Mouse (Mus musculus) embryonic stem cell, embryonic (primary cell): ENCODE measurements around the gene Zfp428.

Experiments used
- CTCF ChIA-PET, 4 experiments: fragments of 300-600 bp in 2 of 4; fragments of 350-600 bp in 2 of 4; sonication (Branson Sonifier 250); formaldehyde crosslinking; loops; one replicate each; lab custom pipeline; 2022; ENCODE audit warnings: inconsistent platforms in 2 of 4; lab: Charles Lee
- POLR2A ChIA-PET, 4 experiments: fragments of 300-600 bp in 2 of 4; fragments of 350-600 bp in 2 of 4; sonication (Branson Sonifier 250); formaldehyde crosslinking; loops; one replicate each; lab custom pipeline; 2022; ENCODE audit warnings: antibody characterized with exemption in 4 of 4, inconsistent platforms in 1 of 4; lab: Charles Lee

Zfp428 gene

DNA sequence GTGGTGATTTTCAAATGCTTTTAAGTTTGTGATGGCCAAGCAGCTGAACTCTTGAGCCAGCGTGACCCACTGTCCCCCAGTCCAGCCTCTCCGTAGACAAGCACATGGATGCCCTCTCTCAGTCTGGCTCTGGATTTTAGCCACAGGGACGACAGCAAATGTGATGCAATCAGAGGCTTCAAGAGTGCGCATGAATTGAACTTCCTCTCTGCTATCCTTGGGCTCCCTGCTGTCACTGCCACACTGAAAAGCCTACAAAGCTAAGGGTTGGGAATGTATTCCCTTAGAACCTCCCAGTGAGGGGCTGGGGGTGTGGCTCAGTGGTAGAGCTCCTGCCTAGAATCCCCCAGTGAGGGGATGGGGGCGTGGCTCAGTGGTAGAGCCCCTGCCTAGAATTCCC lies 31.9 kb downstream of the Zfp428 start:
- POLR2A ChIA-PET = interaction anchor here in 2 of 4 experiments (0.9 to 2.8 kb wide), 10 partner anchors 8 to 75 kb away, joined by 3 to 12 read pairs (median 4); partner anchors contain the start of gene Irgq (in 2 of the 2)
- CTCF ChIA-PET = interaction anchor here (0.6 to 1.6 kb wide), 9 partner anchors 8 to 771 kb away, joined by 3 to 8 read pairs (median 3); partner anchors contain the start of gene Irgq (in 1 of the 4)

DNA sequence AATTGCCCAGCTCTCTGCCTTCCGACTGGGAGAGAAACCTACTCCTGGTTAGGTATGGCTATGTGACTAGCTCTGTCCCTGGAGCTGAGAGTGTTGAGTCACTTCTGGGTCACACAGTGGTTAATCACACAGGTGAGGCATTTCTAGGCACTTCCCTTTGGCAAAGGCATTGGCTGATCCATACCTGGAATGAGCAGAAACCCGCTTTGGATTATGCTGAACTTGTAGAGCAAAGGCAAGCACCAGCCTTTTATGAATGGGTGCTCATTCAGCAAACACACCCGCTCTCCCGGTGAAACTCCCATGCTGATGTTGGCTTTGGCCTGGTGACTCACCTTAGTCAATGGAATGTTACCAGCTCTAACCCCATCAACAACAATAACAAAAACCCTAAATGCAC lies 32.9 kb downstream of the Zfp428 start:
- CTCF ChIA-PET = interaction anchor here in 2 of 4 experiments (0.7 to 1.4 kb wide), 3 partner anchors 9 to 25 kb away, joined by 3 read pairs; partner anchors contain the start of gene Irgq (in 1 of the 2)
- POLR2A ChIA-PET = interaction anchor here in 2 of 4 experiments (0.8 to 2.8 kb wide), 8 partner anchors 9 to 24 kb away, joined by 3 to 12 read pairs (median 3); partner anchors contain the start of gene Irgq (in 2 of the 2)

DNA sequence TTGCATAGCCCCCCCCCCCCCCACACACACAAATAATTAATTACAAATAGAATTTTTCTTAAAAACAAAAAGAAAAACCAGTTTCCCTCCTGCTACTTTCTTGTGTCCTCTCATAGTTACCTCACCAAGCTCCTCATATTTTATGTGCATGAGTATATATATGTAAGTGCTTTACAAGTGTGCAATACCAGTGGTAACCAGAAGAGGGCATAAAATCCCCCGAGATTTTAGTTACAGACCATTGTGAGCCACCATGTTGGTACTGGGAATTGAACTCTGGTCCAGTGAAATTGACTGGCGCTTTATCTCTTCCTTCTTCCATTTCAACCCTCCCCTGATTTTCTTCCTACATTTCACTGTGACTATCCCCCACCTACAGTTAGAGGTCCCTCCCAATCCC lies 37.7 kb downstream of the Zfp428 start:
- ChIA-PET CTCF (interaction anchor here (0.5 to 5.7 kb wide), 18 partner anchors 11 to 235 kb away, joined by 3 to 64 read pairs (median 4); partner anchors contain the start of genes Ethe1 (in 1 of the 4) and Irgq (in 1 of the 4)), POLR2A (interaction anchor here (0.6 to 4.3 kb wide), 8 partner anchors 11 to 37 kb away, joined by 3 to 31 read pairs (median 4); partner anchors contain the start of gene Irgq (in 2 of the 4))

DNA sequence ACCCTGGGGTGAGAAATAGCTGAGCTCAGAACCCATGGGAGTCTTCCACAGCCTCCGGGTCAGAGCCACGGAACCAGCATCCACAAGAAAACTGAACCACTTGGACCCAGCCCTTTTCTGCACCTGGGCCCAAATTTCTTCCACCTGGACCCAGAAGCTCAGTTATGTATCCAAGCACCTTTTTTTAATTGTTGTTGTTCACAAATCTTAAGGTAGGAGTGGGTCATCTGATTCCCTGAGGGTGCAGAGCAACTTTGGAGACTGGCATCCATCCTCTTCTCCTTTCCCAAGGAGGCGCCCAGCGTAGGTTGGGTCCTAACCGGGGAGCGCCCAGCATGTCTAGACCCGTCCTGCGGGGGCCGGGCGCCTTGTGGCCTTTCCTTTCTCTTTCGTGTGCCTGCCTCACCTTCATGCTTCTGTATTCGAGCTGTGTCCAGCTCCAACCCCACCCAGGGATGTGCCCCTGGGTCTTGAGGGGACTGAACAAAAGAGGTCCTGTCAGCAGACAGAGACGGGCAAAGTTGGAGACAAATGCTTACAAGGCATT lies 39.3 kb downstream of the Zfp428 start, which contains the start of the genes Pinlyp and Xrcc1:
TSS of gene Pinlyp (minus strand) at position 51 of the 547 bp plus-strand sequence.
TSS of gene Xrcc1 (plus strand) at position 222 of the 547 bp plus-strand sequence.
- CTCF ChIA-PET = interaction anchor here (0.8 to 5.7 kb wide), 17 partner anchors 12 to 116 kb away, joined by 3 to 64 read pairs (median 3); partner anchors contain the start of genes Irgq (in 2 of the 4) and Phldb3 (in 1 of the 4)
- POLR2A ChIA-PET = interaction anchor here in 3 of 4 experiments (0.7 to 4.3 kb wide), 27 partner anchors 9 to 147 kb away, joined by 3 to 31 read pairs (median 4); partner anchors contain the start of genes Irgq (in 3 of the 3), AC161166.1 (in 1 of the 3), Cadm4 (in 1 of the 3) and Smg9 (in 1 of the 3)

DNA sequence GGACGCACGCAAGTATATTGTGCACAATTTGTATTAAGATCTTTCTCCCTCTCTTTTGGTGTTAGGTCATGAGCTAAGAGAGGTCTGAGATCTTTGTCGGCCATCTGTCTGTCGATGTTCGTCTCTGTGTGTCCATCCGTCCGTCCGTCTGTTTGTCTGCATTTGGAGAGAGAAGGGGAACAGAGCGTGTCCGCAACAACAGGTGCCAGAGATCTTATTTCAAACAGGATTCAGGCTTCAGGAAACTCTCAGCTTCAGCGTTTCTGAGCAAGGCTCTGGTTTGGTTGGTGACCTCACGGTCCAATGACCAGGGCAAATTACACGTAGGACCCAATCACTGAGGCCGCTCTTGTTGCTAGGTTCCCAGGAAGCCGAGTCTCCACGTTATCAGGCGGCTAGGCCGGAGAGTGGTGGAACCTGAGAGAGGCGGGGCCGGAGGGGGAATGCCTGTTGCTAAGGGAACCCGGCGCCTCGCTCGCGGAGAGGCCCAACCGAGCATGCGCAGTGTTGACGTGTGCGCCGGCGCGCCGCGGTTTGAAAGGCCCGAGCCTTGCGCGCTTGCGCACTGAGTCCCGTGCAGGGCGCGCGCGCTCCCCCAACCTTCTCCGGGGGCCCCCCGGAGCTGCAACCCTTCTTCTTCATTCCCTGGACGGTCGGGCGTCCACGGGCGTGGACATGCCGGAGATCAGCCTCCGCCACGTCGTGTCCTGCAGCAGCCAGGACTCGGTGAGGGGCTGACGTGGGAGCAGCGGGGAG lies 40.0 kb downstream of the Zfp428 start:
- CTCF ChIA-PET = interaction anchor here (0.6 to 5.7 kb wide), 18 partner anchors 12 to 115 kb away, joined by 3 to 64 read pairs (median 3); partner anchors contain the start of gene Irgq (in 2 of the 4)
- POLR2A ChIA-PET = interaction anchor here in 3 of 4 experiments (0.7 to 4.3 kb wide), 31 partner anchors 8 to 337 kb away, joined by 3 to 31 read pairs (median 4); partner anchors contain the start of genes Irgq (in 3 of the 3), Smg9 (in 2 of the 3), AC161166.1 (in 1 of the 3) and Cadm4 (in 1 of the 3)

DNA sequence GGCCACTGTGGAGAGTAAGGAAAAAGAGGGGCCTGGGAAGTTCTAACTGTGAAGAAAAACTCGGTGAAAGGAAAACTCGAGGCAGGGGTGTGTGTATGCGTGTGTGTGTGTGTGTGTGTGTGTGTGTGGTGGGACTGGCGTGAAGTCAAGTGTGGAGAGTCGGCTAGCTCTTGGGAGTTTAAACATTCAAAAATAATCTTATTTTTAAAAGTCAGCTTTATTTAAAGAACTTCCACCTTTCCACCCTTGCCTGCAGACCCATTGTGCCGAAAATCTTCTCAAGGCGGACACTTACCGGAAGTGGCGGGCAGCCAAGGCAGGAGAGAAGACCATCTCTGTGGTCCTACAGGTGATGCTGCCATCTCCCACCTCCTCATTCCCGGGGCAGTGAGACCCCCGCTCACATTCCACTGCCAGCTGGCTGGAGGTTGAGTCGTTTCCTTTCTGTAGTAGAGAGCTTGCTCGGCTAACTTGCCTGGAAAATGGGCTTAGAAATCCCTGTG lies 40.8 kb downstream of the Zfp428 start:
- CTCF ChIA-PET = interaction anchor here (0.6 to 5.7 kb wide), 6 partner anchors 14 to 183 kb away, joined by 3 to 64 read pairs (median 6); partner anchors contain the start of gene Irgq (in 1 of the 4)
- POLR2A ChIA-PET = interaction anchor here in 3 of 4 experiments (0.7 to 3.0 kb wide), 14 partner anchors 11 to 304 kb away, joined by 3 to 26 read pairs (median 4); partner anchors contain the start of genes Irgq (in 2 of the 3), Smg9 (in 1 of the 3) and Zfp428 (in 1 of the 3)

DNA sequence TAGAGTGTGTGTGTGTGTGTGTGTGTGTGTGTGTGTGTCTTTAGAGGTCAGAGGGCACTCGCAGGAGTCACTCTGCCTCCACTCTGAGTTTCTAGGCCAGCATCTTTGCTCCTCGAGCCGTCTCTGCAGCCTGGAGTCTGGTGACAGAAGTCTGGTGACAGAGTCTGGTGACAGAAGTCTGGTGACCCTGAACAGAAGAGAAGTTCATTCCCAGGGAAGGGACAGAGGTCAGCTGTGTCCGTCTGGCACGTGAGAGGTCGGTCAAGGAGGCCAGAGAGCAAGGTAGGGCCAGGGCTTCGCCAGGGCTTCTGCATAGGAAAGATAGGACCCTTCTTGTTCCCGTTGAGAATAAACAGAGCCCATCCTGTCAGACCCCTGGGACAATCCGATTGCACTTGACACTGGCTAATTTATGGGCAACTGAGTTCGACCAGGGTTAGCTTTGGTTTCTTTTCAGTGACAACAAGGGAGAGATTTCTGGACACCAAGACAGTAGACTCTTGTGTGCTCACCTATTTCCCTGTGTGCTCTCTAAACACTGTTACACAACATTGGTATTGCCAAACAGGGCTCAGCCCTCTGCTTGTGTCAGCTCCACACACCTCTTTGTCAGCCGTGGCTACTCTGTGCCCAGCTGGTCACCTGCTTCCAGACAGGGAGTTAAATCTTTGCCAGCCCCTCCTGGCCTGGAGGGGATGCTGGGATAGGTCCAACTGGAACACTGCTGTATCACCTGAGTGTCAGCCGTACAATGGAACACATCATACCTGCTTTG lies 45.4 kb downstream of the Zfp428 start:
- POLR2A ChIA-PET = interaction anchor here in 2 of 4 experiments (0.6 to 2.2 kb wide), 6 partner anchors 11 to 236 kb away, joined by 3 to 9 read pairs (median 3); partner anchors contain the start of genes Irgc1 (in 1 of the 2) and Zfp94 (in 1 of the 2)
- CTCF ChIA-PET = interaction anchor here in 2 of 4 experiments (0.9 to 1.1 kb wide), 3 partner anchors 13 to 47 kb away, joined by 3 to 4 read pairs (median 3); no protein-coding TSS in a partner anchor

DNA sequence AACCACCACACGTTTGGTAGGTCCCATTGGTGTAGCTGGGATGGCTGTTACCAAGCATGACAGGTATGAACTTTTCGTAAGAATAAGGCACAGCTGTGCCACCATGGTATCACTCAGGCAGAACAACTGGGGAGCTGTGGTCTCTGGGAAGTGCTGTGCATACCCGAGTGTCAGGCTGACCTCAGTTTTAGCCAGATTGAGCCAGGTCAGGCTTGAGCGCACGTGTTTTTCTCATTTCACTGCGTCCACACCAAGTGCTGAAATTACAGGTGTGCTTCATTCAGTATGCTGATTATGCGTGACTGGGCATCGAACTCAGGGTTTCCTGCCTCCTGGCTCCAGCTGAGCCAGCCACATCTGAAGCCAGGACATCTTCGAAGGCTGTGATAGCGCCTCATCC lies 49.0 kb downstream of the Zfp428 start:
- CTCF ChIA-PET = interaction anchor here (0.6 to 2.3 kb wide), 8 partner anchors 9 to 45 kb away, joined by 3 to 11 read pairs (median 4); no protein-coding TSS in a partner anchor
- POLR2A ChIA-PET = interaction anchor here in 3 of 4 experiments (0.5 to 1.7 kb wide), 18 partner anchors 8 to 107 kb away, joined by 3 to 10 read pairs (median 3); partner anchors contain the start of genes Irgq (in 2 of the 3) and Xrcc1 (in 1 of the 3)

DNA sequence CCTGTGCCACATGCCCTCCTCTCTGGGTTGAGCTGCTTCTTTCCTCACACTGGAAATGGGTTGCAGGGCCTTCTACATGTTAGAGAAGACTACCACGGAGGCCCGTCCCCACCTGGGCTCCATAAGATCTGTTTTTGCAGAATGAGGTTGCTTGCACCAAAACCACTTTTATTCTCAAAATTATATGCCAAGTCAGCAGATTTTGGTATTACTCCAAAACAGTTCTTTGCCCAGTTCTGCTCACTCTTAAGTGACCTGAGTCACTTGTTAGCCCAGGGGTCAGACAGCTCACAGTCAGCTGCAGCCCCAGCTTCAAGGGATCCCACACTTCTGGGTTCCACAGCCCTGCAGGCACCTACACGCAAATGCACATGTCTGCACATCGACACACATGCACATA lies 54.6 kb downstream of the Zfp428 start:
- CTCF ChIA-PET = interaction anchor here in 3 of 4 experiments (0.6 to 1.6 kb wide), 8 partner anchors 11 to 154 kb away, joined by 3 to 5 read pairs (median 4); no protein-coding TSS in a partner anchor
- POLR2A ChIA-PET = interaction anchor here in 3 of 4 experiments (0.6 to 2.2 kb wide), 7 partner anchors 8 to 46 kb away, joined by 3 to 10 read pairs (median 4); partner anchors contain the start of gene Irgq (in 1 of the 3)

DNA sequence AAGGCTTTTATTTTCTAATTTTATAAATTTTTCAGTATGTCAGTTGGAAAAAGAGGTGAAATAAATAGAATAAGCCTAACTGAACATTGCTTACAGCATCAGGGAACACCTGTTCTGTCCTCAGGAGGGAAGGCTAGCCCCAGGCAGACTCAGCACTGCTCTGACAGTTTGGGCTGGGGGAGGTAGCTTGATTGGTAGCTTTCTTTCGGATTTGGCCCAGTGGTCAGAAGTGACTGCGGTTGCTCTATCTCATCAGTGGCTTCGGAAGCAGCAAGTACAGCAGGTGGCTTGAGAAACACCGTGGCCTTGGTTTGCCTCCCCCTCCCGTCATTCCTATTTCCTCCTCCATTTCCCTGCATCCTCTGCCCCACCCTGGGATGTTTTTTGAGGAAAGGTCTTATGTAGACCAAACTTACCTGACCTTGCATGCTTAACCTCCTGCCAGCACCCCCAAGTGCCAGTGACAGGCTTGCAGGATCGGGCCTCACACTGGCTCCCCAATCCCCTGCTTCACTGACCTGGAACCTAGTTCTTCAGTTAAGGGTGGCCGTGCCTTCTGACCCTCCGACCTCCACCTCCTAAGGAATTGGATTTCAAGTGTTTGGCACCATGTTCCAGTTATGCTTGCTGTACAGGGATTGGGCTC lies 56.5 kb downstream of the Zfp428 start:
- ChIA-PET CTCF (interaction anchor here in 2 of 4 experiments (0.8 to 3.3 kb wide), 13 partner anchors 9 to 90 kb away, joined by 3 to 26 read pairs (median 8); partner anchors contain the start of genes Pinlyp (in 1 of the 2) and Xrcc1 (in 1 of the 2)), POLR2A (interaction anchor here in 3 of 4 experiments (0.6 to 2.0 kb wide), 8 partner anchors 8 to 57 kb away, joined by 3 to 7 read pairs (median 3); partner anchors contain the start of gene Zfp428 (in 1 of the 3))

DNA sequence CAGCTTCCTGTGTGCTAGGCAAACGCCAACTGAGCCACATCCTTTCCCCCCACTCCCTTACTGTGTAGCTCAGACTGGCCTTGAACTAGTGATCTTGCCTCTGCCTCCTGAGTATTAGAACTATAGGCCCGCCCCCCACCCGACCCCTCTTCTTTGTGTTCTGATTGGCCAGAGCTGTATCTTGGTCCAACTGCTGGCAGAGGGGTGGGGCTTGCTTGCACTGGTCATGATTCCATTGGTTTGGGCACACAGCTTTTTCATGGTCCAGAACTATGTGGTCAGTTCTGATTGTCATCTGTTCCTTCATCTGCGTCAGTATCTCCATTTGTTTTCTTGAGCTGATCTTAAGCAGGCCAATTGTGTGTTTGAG lies 57.0 kb downstream of the Zfp428 start:
- ChIA-PET CTCF (interaction anchor here (0.7 to 3.3 kb wide), 30 partner anchors 8 to 301 kb away, joined by 3 to 26 read pairs (median 7); partner anchors contain the start of genes Pinlyp (in 2 of the 4) and Xrcc1 (in 2 of the 4)), POLR2A (interaction anchor here in 3 of 4 experiments (0.6 to 2.0 kb wide), 13 partner anchors 8 to 91 kb away, joined by 3 to 8 read pairs (median 4); partner anchors contain the start of gene Zfp428 (in 1 of the 3))

DNA sequence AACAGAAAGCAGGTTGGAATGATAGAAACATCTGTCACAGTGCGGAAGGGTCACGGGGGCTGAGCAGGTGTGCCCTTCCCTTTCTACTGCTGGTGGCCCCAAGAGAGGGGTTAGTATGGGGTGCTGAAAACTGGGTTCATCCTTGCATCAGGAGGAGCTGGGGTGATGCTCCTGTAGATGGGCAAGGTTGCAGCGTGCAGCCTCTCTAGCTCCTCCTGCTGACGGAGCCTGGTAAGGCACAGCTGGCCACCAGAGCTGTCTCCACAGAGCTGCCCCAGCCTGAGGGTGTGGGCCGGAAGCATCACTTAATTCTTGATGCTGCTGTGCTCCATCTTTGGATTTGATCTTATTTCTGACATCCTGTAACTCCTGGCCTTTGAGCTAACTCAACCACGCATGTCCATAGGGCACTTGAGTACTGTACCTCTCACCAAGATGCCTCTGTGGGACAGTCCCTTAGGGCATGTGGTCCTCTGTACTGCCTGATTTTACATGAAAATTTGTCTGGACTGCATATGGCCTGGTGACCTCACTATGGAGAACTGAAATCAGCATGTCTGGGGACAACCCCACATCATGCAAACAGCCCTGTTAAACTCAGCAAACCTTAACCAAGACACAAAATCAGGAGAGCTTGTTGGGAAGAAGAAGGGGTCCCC lies 57.9 kb downstream of the Zfp428 start:
- POLR2A ChIA-PET = interaction anchor here (0.5 to 2.0 kb wide), 21 partner anchors 9 to 325 kb away, joined by 3 to 8 read pairs (median 4); partner anchors contain the start of genes Irgq (in 1 of the 4), Pinlyp (in 1 of the 4) and Xrcc1 (in 1 of the 4)
- CTCF ChIA-PET = interaction anchor here (0.5 to 3.3 kb wide), 63 partner anchors 8 to 1182 kb away, joined by 3 to 26 read pairs (median 4); partner anchors contain the start of genes Pinlyp (in 2 of the 4), Xrcc1 (in 2 of the 4) and Irgq (in 1 of the 4)
